Mouse (Mus musculus) heart, embryonic 14.5 days (tissue): ENCODE results near the gene Pop4. TPM values are rescaled to one million over a fixed set of nuclear protein-coding genes. Genes with fewer than 3 reads are reported as not detected.

ENCODE experiments used
- ATAC-seq: fragments of 200-750 bp; cut with Nextera tagmentation; 2 replicates; pipeline ENCODE4 v1.8.0; 2017; ENCODE audit warnings: low read depth, moderate TSS enrichment; ENCODE audit not compliant: insufficient number of reproducible peaks, insufficient read depth, low FRiP score
- H3K27ac ChIP-seq, 2 experiments: fragments of 200-500 bp in 1 of 2; fragments of 300-500 bp in 1 of 2; sonication (generic) in 1 of 2; replicated peaks in 1 of 2; 2 replicates each; pipeline ENCODE4 v1.5.1; 2012 to 2014; ENCODE audit warnings: low read depth in 2 of 2, low read length in 2 of 2, control low read depth in 1 of 2, mild to moderate bottlenecking in 1 of 2, mixed read lengths in 1 of 2; ENCODE audit not compliant: control insufficient read depth in 1 of 2, insufficient read depth in 1 of 2
- H3K27me3 ChIP-seq: fragments of 300-500 bp; sonication (generic); 2 replicates; pipeline ENCODE4 v1.6.1; 2014; ENCODE audit warnings: mild to moderate bottlenecking, low read length, control low read depth; ENCODE audit not compliant: control insufficient read depth, insufficient read depth
- H3K36me3 ChIP-seq: fragments of 300-500 bp; sonication (generic); 2 replicates; pipeline ENCODE4 v1.6.1; 2014; ENCODE audit warnings: mild to moderate bottlenecking, control low read depth, low read length, mixed read lengths; ENCODE audit not compliant: control insufficient read depth, insufficient read depth
- H3K4me1 ChIP-seq, 2 experiments: fragments of 200-500 bp in 1 of 2; fragments of 300-500 bp in 1 of 2; sonication (generic) in 1 of 2; 2 replicates each; pipeline ENCODE4 v1.6.1; 2012 to 2014; ENCODE audit warnings: low read length in 2 of 2, control low read depth in 1 of 2, mixed read lengths in 1 of 2; ENCODE audit not compliant: control insufficient read depth in 2 of 2, insufficient read depth in 2 of 2
- H3K4me2 ChIP-seq: fragments of 300-500 bp; sonication (generic); 2 replicates; pipeline ENCODE4 v1.6.1; 2014; ENCODE audit warnings: mild to moderate bottlenecking, low read length
- H3K4me3 ChIP-seq, 2 experiments: fragments of 200-500 bp in 1 of 2; fragments of 300-500 bp in 1 of 2; sonication (generic) in 1 of 2; 2 replicates each; pipeline ENCODE4 v1.5.1; 2012 to 2014; ENCODE audit warnings: low read length in 2 of 2, mild to moderate bottlenecking in 2 of 2, control low read depth in 1 of 2, low read depth in 1 of 2, moderate library complexity in 1 of 2; ENCODE audit not compliant: control insufficient read depth in 1 of 2, insufficient read depth in 1 of 2
- H3K9ac ChIP-seq: fragments of 300-500 bp; sonication (generic); 2 replicates; pipeline ENCODE4 v1.6.1; 2014; ENCODE audit warnings: mild to moderate bottlenecking, low read length
- H3K9me3 ChIP-seq: fragments of 300-500 bp; sonication (generic); 2 replicates; pipeline ENCODE4 v1.6.1; 2016; ENCODE audit warnings: low read length, control low read depth; ENCODE audit not compliant: control insufficient read depth
- WGBS: fragments of 180-500 bp; shearing (Covaris S2); extraction: QIAGEN DNeasy Blood & Tissue Kit; methylation state at CpG from one replicate; pipeline ENCODE4 v1.1.7; 2014; 5-methylcytosine and 5-hydroxymethylcytosine counted together
- polyA plus RNA-seq: library from polyadenylated mRNA; unstranded; fragments of >200 nt; fragmentation: Nextera tagmentation; extraction: Ambion mirVana; gene quantifications from 2 replicates; pipeline ENCODE4 v1.2.1, GENCODE M21; 2014

The Pop4 gene
- polyA plus RNA-seq, 1 experiment from 2014 or later = 41.2 TPM

- WGBS = 66% methylated on average over 5 of the region's 5 CpGs
- no peak for ATAC-seq
- peaks cover 64% of the 10 kb centered on the region for H3K36me3 ChIP-seq
- H3K9ac ChIP-seq = no peak overlapping the region
- no peak overlapping the region for H3K4me3 ChIP-seq
- no peaks in the 10 kb centered on the region for H3K4me1 ChIP-seq
- H3K27me3 ChIP-seq = no peaks in the 10 kb centered on the region
- no peak overlapping the region for H3K4me2 ChIP-seq
- no peak overlapping the region for H3K27ac ChIP-seq
- no peaks in the 10 kb centered on the region for H3K9me3 ChIP-seq
Observed at GRCm38 (mm10) chr7:38262406-38262805, 8.8 kb downstream of the Pop4 start.

- no peak for ATAC-seq
- Histone ChIP-seq H3K4me1 (no peaks in the 10 kb centered on the region), H3K4me3 (no peak overlapping the region), H3K9ac (no peak overlapping the region), H3K9me3 (no peaks in the 10 kb centered on the region), H3K27me3 (no peaks in the 10 kb centered on the region), H3K27ac (no peak overlapping the region), H3K36me3 (peaks cover 37% of the 10 kb centered on the region), H3K4me2 (no peak overlapping the region)
- 64% methylated on average over 2 of the region's 2 CpGs for WGBS
Observed at GRCm38 (mm10) chr7:38259631-38260030, 11.6 kb downstream of the Pop4 start.

GRCm38 (mm10) chr7:38253441-38253840, 17.8 kb downstream of the Pop4 start:
- Histone ChIP-seq H3K4me1 (peaks cover 0 to 2% of the 10 kb centered on the region in 2 experiments; a peak in 2 of 4 replicates), H3K36me3 (no peaks in the 10 kb centered on the region)
- no peak for ATAC-seq

GRCm38 (mm10) chr7:38251494-38252216, 19.6 kb downstream of the Pop4 start:
- H3K4me2 ChIP-seq = no peak overlapping the region
- peak overlapping the region; percentile 21 to 33; a peak in 2 of 4 replicates for H3K27ac ChIP-seq
- no peak overlapping the region for H3K4me3 ChIP-seq
- no peak for ATAC-seq
- no peaks in the 10 kb centered on the region for H3K36me3 ChIP-seq
- no peak overlapping the region for H3K9ac ChIP-seq
- no peaks in the 10 kb centered on the region for H3K9me3 ChIP-seq
- WGBS = 37% methylated on average over 5 of the region's 5 CpGs
- H3K4me1 ChIP-seq = peaks cover 0 to 2% of the 10 kb centered on the region in 2 experiments; a peak in 2 of 4 replicates
- H3K27me3 ChIP-seq = no peaks in the 10 kb centered on the region

More at GRCm38 (mm10) chr7:38253441-38253840, 17.8 kb downstream of the Pop4 start:
- Histone ChIP-seq H3K9ac (no peak overlapping the region), H3K27ac (no peak overlapping the region), H3K27me3 (no peaks in the 10 kb centered on the region), H3K4me3 (no peak overlapping the region), H3K9me3 (no peaks in the 10 kb centered on the region), H3K4me2 (no peak overlapping the region)

GRCm38 (mm10) chr7:38242417-38242816, 28.8 kb downstream of the Pop4 start:
- 74% methylated on average over 4 of the region's 4 CpGs for WGBS
- Histone ChIP-seq H3K4me2 (no peak overlapping the region), H3K27me3 (no peaks in the 10 kb centered on the region), H3K27ac (no peak overlapping the region), H3K4me3 (no peak overlapping the region), H3K9me3 (no peaks in the 10 kb centered on the region), H3K36me3 (no peaks in the 10 kb centered on the region), H3K9ac (no peak overlapping the region), H3K4me1 (no peaks in the 10 kb centered on the region)
- no peak for ATAC-seq

GRCm38 (mm10) chr7:38237140-38237539, 34.1 kb downstream of the Pop4 start:
- H3K36me3 ChIP-seq = no peaks in the 10 kb centered on the region
- H3K4me1 ChIP-seq = no peaks in the 10 kb centered on the region
- no peak overlapping the region for H3K4me3 ChIP-seq
- H3K27ac ChIP-seq = no peak overlapping the region
- no peak overlapping the region for H3K4me2 ChIP-seq
- H3K9me3 ChIP-seq = no peaks in the 10 kb centered on the region
- no peak overlapping the region for H3K9ac ChIP-seq
- H3K27me3 ChIP-seq = no peaks in the 10 kb centered on the region
- no peak for ATAC-seq

- Histone ChIP-seq H3K27me3 (no peaks in the 10 kb centered on the region), H3K9ac (no peak overlapping the region), H3K4me3 (no peak overlapping the region), H3K4me2 (no peak overlapping the region), H3K9me3 (no peaks in the 10 kb centered on the region), H3K36me3 (no peaks in the 10 kb centered on the region), H3K27ac (no peak overlapping the region), H3K4me1 (no peaks in the 10 kb centered on the region)
- 40% methylated on average over 11 of the region's 11 CpGs for WGBS
- ATAC-seq = no peak
Observed at GRCm38 (mm10) chr7:38236400-38237105, 34.7 kb downstream of the Pop4 start.
